Mouse (Mus musculus) neural tube, embryonic 12.5 days (tissue): ENCODE measurements at regions not wholly inside any gene's neighbourhood (a gene's known extent, or its start where the extent isn't known, plus 50 kb on each side); places are given as distances from the start of the nearest gene placed in this dataset.

Experiments used
- ATAC-seq: fragments of 200-750 bp; cut with Nextera tagmentation; 2 replicates; pipeline ENCODE4 v1.8.0; 2017; ENCODE audit warnings: low read depth, mild to moderate bottlenecking, moderate TSS enrichment, moderate library complexity; ENCODE audit not compliant: low FRiP score
- H3K27ac ChIP-seq: fragments of 300-500 bp; sonication (generic); 2 replicates; pipeline ENCODE4 v1.5.1; 2016
- H3K27me3 ChIP-seq: fragments of 300-500 bp; sonication (generic); replicated peaks from 2 replicates; pipeline ENCODE4 v1.6.1; 2016; ENCODE audit warnings: mild to moderate bottlenecking
- H3K36me3 ChIP-seq: fragments of 300-500 bp; sonication (generic); 2 replicates; pipeline ENCODE4 v1.6.1; 2016; ENCODE audit warnings: mild to moderate bottlenecking
- H3K4me1 ChIP-seq: fragments of 300-500 bp; sonication (generic); 2 replicates; pipeline ENCODE4 v1.6.1; 2016
- H3K4me2 ChIP-seq: fragments of 300-500 bp; sonication (generic); replicated peaks from 2 replicates; pipeline ENCODE4 v1.6.1; 2016; ENCODE audit warnings: mild to moderate bottlenecking
- H3K4me3 ChIP-seq: fragments of 300-500 bp; sonication (generic); 2 replicates; pipeline ENCODE4 v1.5.1; 2016
- H3K9ac ChIP-seq: fragments of 300-500 bp; sonication (generic); 2 replicates; pipeline ENCODE4 v1.6.1; 2016; ENCODE audit warnings: mild to moderate bottlenecking
- H3K9me3 ChIP-seq: fragments of 300-500 bp; sonication (generic); 2 replicates; pipeline ENCODE4 v1.6.1; 2016; ENCODE audit warnings: mild to moderate bottlenecking
- WGBS: fragments of 180-500 bp; shearing (Covaris S2); methylation state at CpG from one replicate; pipeline ENCODE4 v1.1.7; 2016; 5-methylcytosine and 5-hydroxymethylcytosine counted together

GRCm38 (mm10) chr12:58559833-58560232 is 290.7 kb upstream of the Clec14a start:
- Histone ChIP-seq H3K4me2 (no peak overlapping the region), H3K4me3 (no peak overlapping the region), H3K27me3 (no peaks in the 10 kb centered on the region), H3K27ac (no peak overlapping the region), H3K36me3 (no peaks in the 10 kb centered on the region), H3K4me1 (no peaks in the 10 kb centered on the region), H3K9ac (no peak overlapping the region), H3K9me3 (no peaks in the 10 kb centered on the region)
- 22% methylated on average over 1 of the region's 1 CpGs for WGBS
- ATAC-seq = no peak

DNA sequence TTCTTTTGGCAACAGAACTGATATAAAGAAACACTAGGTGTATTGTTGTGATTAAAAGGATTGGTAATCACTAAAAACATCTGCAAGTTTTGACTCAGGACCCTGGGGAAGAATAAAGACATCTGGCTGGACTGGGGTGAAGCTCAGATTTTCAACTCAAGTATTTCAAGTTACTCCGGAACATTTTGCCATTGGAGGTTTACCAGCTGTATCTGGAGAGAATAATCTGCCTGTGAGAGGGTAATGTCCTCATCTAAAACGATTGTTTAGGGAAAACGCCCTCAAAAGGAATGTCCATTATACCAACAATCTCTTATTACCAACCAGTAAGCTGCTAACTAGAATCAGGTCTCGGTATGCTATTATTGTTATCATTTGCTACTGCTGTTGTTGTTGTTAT is 288.2 kb upstream of the Clec14a start:
- no peak for ATAC-seq
- Histone ChIP-seq H3K36me3 (no peaks in the 10 kb centered on the region), H3K27ac (no peak overlapping the region), H3K4me3 (no peak overlapping the region), H3K9me3 (no peaks in the 10 kb centered on the region), H3K9ac (no peak overlapping the region), H3K4me2 (no peak overlapping the region), H3K4me1 (no peaks in the 10 kb centered on the region), H3K27me3 (no peaks in the 10 kb centered on the region)
- WGBS = 82% methylated on average over 4 of the region's 4 CpGs

DNA sequence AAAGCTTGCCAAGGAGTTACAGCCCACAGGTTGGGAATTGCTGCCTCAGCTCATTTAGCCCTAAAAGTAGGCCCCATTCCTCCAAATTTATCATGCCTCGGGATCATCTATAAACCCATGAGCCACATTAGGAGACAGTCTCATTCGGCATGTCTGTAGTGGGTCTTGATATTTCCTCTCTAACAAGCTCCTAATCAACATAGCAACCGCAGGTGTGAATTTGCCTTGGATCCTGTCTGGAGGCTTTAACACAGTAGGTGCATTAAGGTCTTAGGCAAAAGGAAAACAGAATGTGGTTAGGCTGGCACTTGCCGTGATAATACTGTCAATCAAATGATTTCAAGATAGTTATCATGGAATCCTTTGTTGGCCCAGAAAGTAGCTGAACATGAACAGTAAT is 287.7 kb upstream of the Clec14a start:
- no peak for ATAC-seq

DNA sequence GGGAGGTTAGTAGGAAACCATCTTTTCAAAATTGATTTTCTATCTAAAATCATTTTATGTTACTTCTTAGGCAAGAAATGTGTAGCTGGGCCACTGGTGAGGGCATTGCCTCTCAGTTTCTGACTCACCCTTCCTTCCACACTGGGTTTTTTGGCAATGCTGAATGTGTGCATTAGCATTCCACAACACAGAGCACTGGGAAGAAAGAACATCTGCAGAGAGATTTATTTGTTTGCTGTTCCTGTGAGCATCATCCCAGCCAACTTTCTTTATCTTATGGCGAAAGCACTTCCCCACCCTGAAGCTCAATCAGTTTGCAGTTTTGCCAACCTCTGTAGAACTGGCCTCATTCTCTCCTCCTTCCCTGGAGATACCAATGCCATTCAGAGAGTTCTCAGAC is 287.0 kb upstream of the Clec14a start:
- 83% methylated on average over 1 of the region's 1 CpGs for WGBS
- no peak overlapping the region for H3K4me2 ChIP-seq
- no peak overlapping the region for H3K9ac ChIP-seq
- no peaks in the 10 kb centered on the region for H3K36me3 ChIP-seq
- H3K9me3 ChIP-seq = no peaks in the 10 kb centered on the region
- no peak overlapping the region for H3K27ac ChIP-seq
- ATAC-seq = no peak
- H3K27me3 ChIP-seq = no peaks in the 10 kb centered on the region
- H3K4me1 ChIP-seq = no peaks in the 10 kb centered on the region
- no peak overlapping the region for H3K4me3 ChIP-seq

More for the DNA sequence above, 287.7 kb upstream of the Clec14a start:
- 89% methylated on average over 4 of the region's 4 CpGs for WGBS
- Histone ChIP-seq H3K9me3 (no peaks in the 10 kb centered on the region), H3K36me3 (no peaks in the 10 kb centered on the region), H3K27ac (no peak overlapping the region), H3K4me1 (no peaks in the 10 kb centered on the region), H3K9ac (no peak overlapping the region), H3K4me2 (no peak overlapping the region), H3K27me3 (no peaks in the 10 kb centered on the region), H3K4me3 (no peak overlapping the region)

GRCm38 (mm10) chr12:58550859-58551761 is 282.0 kb upstream of the Clec14a start:
- Histone ChIP-seq H3K36me3 (no peaks in the 10 kb centered on the region), H3K4me3 (no peak overlapping the region), H3K27ac (no peak overlapping the region), H3K27me3 (no peaks in the 10 kb centered on the region), H3K9me3 (no peaks in the 10 kb centered on the region), H3K4me2 (no peak overlapping the region), H3K9ac (no peak overlapping the region), H3K4me1 (no peaks in the 10 kb centered on the region)
- no peak for ATAC-seq
- 26% methylated on average over 9 of the region's 9 CpGs for WGBS

- WGBS = 82% methylated on average over 4 of the region's 4 CpGs
- Histone ChIP-seq H3K27me3 (no peaks in the 10 kb centered on the region), H3K36me3 (no peaks in the 10 kb centered on the region), H3K9me3 (no peaks in the 10 kb centered on the region), H3K4me2 (no peak overlapping the region), H3K4me3 (no peak overlapping the region), H3K4me1 (no peaks in the 10 kb centered on the region), H3K9ac (no peak overlapping the region), H3K27ac (no peak overlapping the region)
- no peak for ATAC-seq
These were observed 276.9 kb upstream of the Clec14a start for GRCm38 (mm10) chr12:58545832-58546538.

DNA sequence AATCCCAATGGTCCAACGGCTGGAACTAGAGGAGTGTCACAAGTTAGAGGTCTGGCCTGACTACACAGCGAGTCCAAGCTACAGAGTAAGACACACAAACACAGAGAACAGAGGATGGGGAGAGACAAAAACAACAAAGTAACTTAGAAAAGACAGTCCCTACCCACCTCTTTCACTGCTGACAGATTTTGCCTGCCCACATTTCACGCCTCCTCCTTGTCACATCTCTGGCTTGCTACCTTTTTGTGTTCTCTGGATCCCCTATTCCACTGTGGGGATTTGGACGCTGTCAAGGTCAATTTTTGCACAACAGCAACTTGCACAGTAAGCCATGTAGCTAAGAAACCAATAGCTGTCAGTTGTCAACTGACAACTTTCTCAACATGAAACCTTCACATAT is 275.8 kb upstream of the Clec14a start:
- Histone ChIP-seq H3K9ac (no peak overlapping the region), H3K4me1 (no peaks in the 10 kb centered on the region), H3K9me3 (no peaks in the 10 kb centered on the region), H3K4me2 (no peak overlapping the region), H3K27me3 (no peaks in the 10 kb centered on the region), H3K4me3 (no peak overlapping the region), H3K27ac (no peak overlapping the region), H3K36me3 (no peaks in the 10 kb centered on the region)
- WGBS = 84% methylated on average over 4 of the region's 4 CpGs
- no peak for ATAC-seq

DNA sequence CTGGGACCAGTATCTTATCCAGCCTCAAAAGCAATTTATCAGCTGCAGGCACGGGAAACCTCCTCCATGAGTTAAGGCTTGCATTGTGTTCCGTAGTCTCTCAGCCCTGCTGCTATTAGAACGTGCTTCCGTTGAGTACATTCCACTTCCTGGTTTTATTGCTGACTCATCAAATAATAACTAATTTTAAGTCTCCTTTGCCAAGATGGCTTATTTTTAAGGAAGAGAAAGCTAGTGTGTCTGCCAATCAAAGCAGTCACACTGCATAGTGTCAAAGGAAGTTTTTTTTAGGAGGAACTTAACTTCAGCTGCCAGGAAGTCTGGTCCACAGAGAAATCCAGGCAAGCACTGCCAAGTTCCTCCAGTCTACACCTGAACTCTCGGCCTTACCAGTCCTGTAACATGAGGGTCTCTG is 269.2 kb upstream of the Clec14a start:
- no peak for ATAC-seq
- H3K4me2 ChIP-seq = no peak overlapping the region
- H3K9ac ChIP-seq = no peak overlapping the region
- H3K4me1 ChIP-seq = no peaks in the 10 kb centered on the region
- H3K4me3 ChIP-seq = no peak overlapping the region
- no peak overlapping the region for H3K27ac ChIP-seq
- no peaks in the 10 kb centered on the region for H3K9me3 ChIP-seq
- H3K36me3 ChIP-seq = no peaks in the 10 kb centered on the region
- no peaks in the 10 kb centered on the region for H3K27me3 ChIP-seq
- WGBS = 60% methylated on average over 5 of the region's 5 CpGs

- Histone ChIP-seq H3K4me2 (no peak overlapping the region), H3K4me1 (no peaks in the 10 kb centered on the region), H3K9me3 (no peaks in the 10 kb centered on the region), H3K27me3 (no peaks in the 10 kb centered on the region), H3K9ac (no peak overlapping the region), H3K4me3 (no peak overlapping the region), H3K27ac (no peak overlapping the region), H3K36me3 (no peaks in the 10 kb centered on the region)
- 63% methylated on average over 6 of the region's 8 CpGs for WGBS
- no peak for ATAC-seq
These were observed 268.7 kb upstream of the Clec14a start for GRCm38 (mm10) chr12:58537833-58538232.

- Histone ChIP-seq H3K27ac (no peak overlapping the region), H3K27me3 (no peaks in the 10 kb centered on the region), H3K4me2 (no peak overlapping the region), H3K4me3 (no peak overlapping the region), H3K9ac (no peak overlapping the region), H3K36me3 (no peaks in the 10 kb centered on the region), H3K4me1 (no peaks in the 10 kb centered on the region), H3K9me3 (no peaks in the 10 kb centered on the region)
- ATAC-seq = peak; percentile 82
- WGBS = 36% methylated on average over 7 of the region's 7 CpGs
These were observed 267.4 kb upstream of the Clec14a start for GRCm38 (mm10) chr12:58536381-58536992.

- Histone ChIP-seq H3K4me1 (no peaks in the 10 kb centered on the region), H3K9me3 (no peaks in the 10 kb centered on the region), H3K9ac (no peak overlapping the region), H3K4me3 (no peak overlapping the region), H3K27ac (no peak overlapping the region), H3K27me3 (no peaks in the 10 kb centered on the region), H3K4me2 (no peak overlapping the region), H3K36me3 (no peaks in the 10 kb centered on the region)
- ATAC-seq = no peak
- WGBS = 53% methylated on average over 3 of the region's 3 CpGs
These were observed 261.2 kb upstream of the Clec14a start for GRCm38 (mm10) chr12:58530306-58530705.

- no peaks in the 10 kb centered on the region for H3K4me1 ChIP-seq
- H3K9ac ChIP-seq = no peak overlapping the region
- H3K4me3 ChIP-seq = no peak overlapping the region
- H3K27me3 ChIP-seq = no peaks in the 10 kb centered on the region
- WGBS = 61% methylated on average over 1 of the region's 1 CpGs
- no peak for ATAC-seq
- no peaks in the 10 kb centered on the region for H3K36me3 ChIP-seq
- H3K4me2 ChIP-seq = no peak overlapping the region
- H3K27ac ChIP-seq = no peak overlapping the region
- H3K9me3 ChIP-seq = no peaks in the 10 kb centered on the region
These were observed 247.7 kb upstream of the Clec14a start for GRCm38 (mm10) chr12:58516800-58517199.
